8 mouse cellular contexts compared by ENCODE assay signal in the genomic region with DNA sequence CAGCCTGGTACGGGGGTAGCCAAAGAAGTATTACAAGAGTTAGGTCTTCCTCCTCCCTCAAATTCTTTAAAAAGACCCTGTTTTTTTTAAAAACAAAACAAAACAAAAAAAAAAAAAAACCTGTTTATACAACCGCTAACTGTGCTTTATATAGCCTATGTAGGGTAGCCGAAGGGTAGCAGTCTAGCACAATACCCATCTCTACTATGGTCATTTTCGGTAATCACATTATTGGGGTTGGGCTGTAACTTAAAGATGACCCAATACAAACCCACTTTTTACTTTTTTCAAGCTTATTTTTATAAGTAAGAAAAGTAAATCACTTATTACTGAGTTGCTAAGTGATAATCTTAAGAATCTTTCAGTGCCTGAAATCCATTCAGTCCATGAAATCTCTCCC. TPM values are rescaled to one million over a fixed set of nuclear protein-coding genes. Genes with fewer than 3 reads are reported as not detected.
DNase-seq lines count a peak whose midpoint lies in the region; ATAC-seq and TF ChIP-seq lines count a peak whose summit lies in the region.

No protein-coding gene starts in this region.

- peak overlapping the region; percentile 61; the same call in 1 of the 2 replicates for H3K4me3 ChIP-seq in kidney, embryonic 16.5 days (ENCODE audit: low read length)
- peak overlapping the region; percentile 62 for H3K4me3 ChIP-seq in embryonic facial prominence, embryonic 12.5 days
- no peak overlapping the region; the same call in 1 of the 2 replicates for H3K4me3 ChIP-seq in intestine, embryonic 16.5 days (ENCODE audit: low read length)
- peak overlapping the region; percentile 79 for H3K4me3 ChIP-seq in myocyte

- H3K36me3 ChIP-seq in kidney, embryonic 16.5 days (ENCODE audit: insufficient read depth, low read length), result peaks cover 3% of the 10 kb centered on the region; the same call in 1 of the 2 replicates
- H3K36me3 ChIP-seq in embryonic facial prominence, embryonic 12.5 days, result no peaks in the 10 kb centered on the region
- no peaks in the 10 kb centered on the region for H3K36me3 ChIP-seq in intestine, embryonic 16.5 days (ENCODE audit: control insufficient read depth, insufficient read depth, low read length)
- no peaks in the 10 kb centered on the region for H3K36me3 ChIP-seq in myocyte (ENCODE audit: control insufficient read depth, insufficient read depth)

- no peak for TF ChIP-seq POLR2A in myocyte (IDR thresholded peaks at IDR 0.05; ENCODE audit: insufficient read length, low read depth)

- no peak overlapping the region for H3K9ac ChIP-seq in kidney, embryonic 16.5 days (replicated peaks; ENCODE audit: low read length)
- H3K9ac ChIP-seq in embryonic facial prominence, embryonic 12.5 days, result peak overlapping the region; percentile 64; the same call in 1 of the 2 replicates
- no peak overlapping the region for H3K9ac ChIP-seq in intestine, embryonic 16.5 days (ENCODE audit: low read depth, low read length)

- peaks cover 17% of the 10 kb centered on the region for H3K79me2 ChIP-seq in myocyte (ENCODE audit: control insufficient read depth, insufficient read depth)

- no peak overlapping the region for H3K27ac ChIP-seq in kidney, embryonic 16.5 days (ENCODE audit: low read length)
- H3K27ac ChIP-seq in embryonic facial prominence, embryonic 12.5 days, result no peak overlapping the region
- H3K27ac ChIP-seq in intestine, embryonic 16.5 days (ENCODE audit: low read length), result no peak overlapping the region

- H3ac ChIP-seq in myocyte (ENCODE audit: control insufficient read depth, insufficient read length), result peak overlapping the region; percentile 41

- H3K4me1 ChIP-seq in kidney, embryonic 16.5 days (ENCODE audit: insufficient read depth, low read length), result peaks cover 11% of the 10 kb centered on the region
- no peaks in the 10 kb centered on the region for H3K4me1 ChIP-seq in embryonic facial prominence, embryonic 12.5 days
- H3K4me1 ChIP-seq in intestine, embryonic 16.5 days (ENCODE audit: control insufficient read depth, insufficient read depth, low read length), result peaks cover 5% of the 10 kb centered on the region; the same call in 1 of the 2 replicates

- ATAC-seq in kidney, embryonic 16.5 days (ENCODE audit: low FRiP score, low TSS enrichment), result no peak
- no peak for ATAC-seq in embryonic facial prominence, embryonic 12.5 days (ENCODE audit: insufficient number of reproducible peaks, insufficient read depth, low FRiP score, low TSS enrichment)
- no peak for ATAC-seq in intestine, embryonic 16.5 days

- no peak for DNase-seq in kidney, postnatal 4 days
- DNase-seq in adrenal gland, postnatal 10 days, result no peak
- DNase-seq in embryo, embryonic 11 days, result no peak
- no peak for DNase-seq in thymus, postnatal 14 days

- WGBS in kidney, embryonic 16.5 days, result 50% methylated on average over 4 of the region's 4 CpGs
- WGBS in embryonic facial prominence, embryonic 12.5 days, result 57% methylated on average over 4 of the region's 4 CpGs
- 52% methylated on average over 4 of the region's 4 CpGs for WGBS in intestine, embryonic 16.5 days

- H3K27me3 ChIP-seq in kidney, embryonic 16.5 days (ENCODE audit: insufficient read depth, low read length), result no peaks in the 10 kb centered on the region
- H3K27me3 ChIP-seq in embryonic facial prominence, embryonic 12.5 days, result no peaks in the 10 kb centered on the region
- no peaks in the 10 kb centered on the region for H3K27me3 ChIP-seq in intestine, embryonic 16.5 days (replicated peaks; ENCODE audit: control insufficient read depth, insufficient read depth, low read length)
- H3K27me3 ChIP-seq in myocyte (ENCODE audit: control insufficient read depth, insufficient read depth, insufficient read length), result no peaks in the 10 kb centered on the region

- peak overlapping the region; percentile 74 for H3K4me2 ChIP-seq in kidney, embryonic 16.5 days (replicated peaks; ENCODE audit: low read depth, low read length)
- H3K4me2 ChIP-seq in embryonic facial prominence, embryonic 12.5 days (replicated peaks), result peak overlapping the region; percentile 59
- peak overlapping the region; percentile 38; the same call in 1 of the 2 replicates for H3K4me2 ChIP-seq in intestine, embryonic 16.5 days (ENCODE audit: low read depth, low read length)
- peak overlapping the region; percentile 75 for H3K4me2 ChIP-seq in myocyte (ENCODE audit: low read depth)

- H3K9me3 ChIP-seq in kidney, embryonic 16.5 days (ENCODE audit: low read length), result no peaks in the 10 kb centered on the region
- H3K9me3 ChIP-seq in embryonic facial prominence, embryonic 12.5 days, result no peaks in the 10 kb centered on the region
- no peaks in the 10 kb centered on the region for H3K9me3 ChIP-seq in intestine, embryonic 16.5 days (ENCODE audit: control insufficient read depth, low read length)

TF ChIP-seq in myocyte, 11 proteins besides CTCF, POLR2A, EP300 and RAD21:
- TF ChIP-seq TCF12 (IDR thresholded peaks at IDR 0.05; ENCODE audit: insufficient read depth, poor library complexity, severe bottlenecking) (no peak), POLR2AphosphoS2 (IDR thresholded peaks at IDR 0.05; ENCODE audit: insufficient read length, low read depth) (no peak), MYOG (IDR thresholded peaks at IDR 0.05; ENCODE audit: control insufficient read depth in 1 of 3, insufficient read depth in 1 of 3, insufficient read length in 2 of 3, low read depth in 2 of 3) (no peak), REST (IDR thresholded peaks at IDR 0.05; ENCODE audit: insufficient read depth, insufficient read length) (no peak), SRF (IDR thresholded peaks at IDR 0.05; ENCODE audit: control insufficient read depth, insufficient read length, low read depth) (no peak), E2F4 (IDR thresholded peaks at IDR 0.05; ENCODE audit: insufficient read depth) (no peak), MAX (IDR thresholded peaks at IDR 0.05; ENCODE audit: low read depth) (no peak), CEBPB (IDR thresholded peaks at IDR 0.05; ENCODE audit: insufficient read depth, poor library complexity, severe bottlenecking) (no peak), USF1 (IDR thresholded peaks at IDR 0.05; ENCODE audit: low read depth) (no peak), TCF3 (IDR thresholded peaks at IDR 0.05; ENCODE audit: insufficient read length, low read depth) (no peak), MYOD1 (IDR thresholded peaks at IDR 0.05; ENCODE audit: control insufficient read depth in 1 of 3, insufficient read length in 2 of 3, low read depth in 2 of 3) (no peak)

RNA-seq across cellular contexts. Expression of gene Efcab7, which starts 0.7 kb away (rescaled TPM):
- polyA plus RNA-seq in kidney, embryonic 16.5 days (2015; fragmentation: Nextera tagmentation; extraction: Ambion mirVana), result 20.5 and 21.4 TPM in 2 replicates
- polyA plus RNA-seq in embryonic facial prominence, embryonic 12.5 days (2016; fragmentation: Nextera tagmentation; extraction: Ambion mirVana), result 21.8 and 26.6 TPM in 2 replicates
- polyA plus RNA-seq in intestine, embryonic 16.5 days (2015; fragmentation: Nextera tagmentation; extraction: Ambion mirVana), result 11.5 and 12.4 TPM in 2 replicates
- 6.6 TPM for polyA plus RNA-seq in myocyte (2012; fragmentation: generic; extraction: Trizol)
- 10 to 100 TPM in 1 of 2 experiments, 1 to 10 TPM in 1; 6.5 to 10.7 TPM for total RNA-seq in adrenal gland, postnatal 10 days (2021)
